Mouse (Mus musculus) spleen, postnatal 4 days (tissue): Measurements from ENCODE around the gene Grhl3.

Source experiments
- DNase-seq, 2 experiments: peaks; one replicate each; pipeline ENCODE4 v3.0.0; 2022; ENCODE audit warnings: low spot score in 2 of 2

Grhl3 gene

GRCm38 (mm10) chr4:135494521-135495396, 78.7 kb downstream of the Grhl3 start, which contains the start of the genes Stpg1 and Nipal3:
Gene Stpg1, plus strand, starts transcription at chr4:135494790.
Gene Nipal3, minus strand, starts transcription at chr4:135495038.
- DNase-seq, result peak; percentile 86 to 90

DNA sequence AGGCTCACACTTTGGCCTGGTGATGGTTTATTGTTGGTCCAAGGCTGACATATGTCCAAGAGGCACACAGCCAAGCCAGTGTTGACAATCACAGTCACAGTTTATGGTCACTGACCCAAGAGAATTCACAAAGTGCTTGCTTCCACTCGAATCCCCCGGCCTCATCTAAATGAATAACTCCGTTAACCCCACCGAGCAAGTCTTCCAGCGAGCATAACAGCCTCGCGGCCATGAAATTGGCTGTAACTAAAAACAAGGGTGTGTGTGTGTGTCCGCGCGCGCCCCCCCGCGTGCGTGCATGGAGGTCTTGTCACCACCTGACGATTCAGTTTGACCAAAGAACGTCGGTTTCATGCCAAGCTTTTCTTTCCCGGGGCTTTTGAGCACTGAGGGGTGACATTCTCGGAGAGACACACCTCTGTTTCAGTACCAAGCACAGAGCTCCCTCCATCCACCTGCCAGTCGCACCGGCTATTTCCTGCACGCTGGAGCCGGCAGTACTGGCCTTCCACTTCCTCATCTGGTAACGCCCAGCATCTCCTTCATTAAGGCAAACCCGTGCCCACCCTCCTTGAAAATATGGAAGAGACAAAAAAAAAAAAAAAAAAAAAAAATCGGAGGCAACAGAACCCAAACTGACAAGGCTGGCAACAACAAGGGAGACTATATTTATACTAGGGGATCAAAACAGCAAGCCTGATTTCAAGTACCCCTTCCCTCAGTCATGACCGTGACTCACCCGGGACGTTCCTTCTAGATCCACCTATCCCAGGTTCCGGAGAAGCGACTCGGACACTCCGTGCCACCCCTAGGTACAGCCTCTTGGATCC, 79.5 kb downstream of the Grhl3 start:
- DNase-seq, result peak; percentile 52 to 78

DNA sequence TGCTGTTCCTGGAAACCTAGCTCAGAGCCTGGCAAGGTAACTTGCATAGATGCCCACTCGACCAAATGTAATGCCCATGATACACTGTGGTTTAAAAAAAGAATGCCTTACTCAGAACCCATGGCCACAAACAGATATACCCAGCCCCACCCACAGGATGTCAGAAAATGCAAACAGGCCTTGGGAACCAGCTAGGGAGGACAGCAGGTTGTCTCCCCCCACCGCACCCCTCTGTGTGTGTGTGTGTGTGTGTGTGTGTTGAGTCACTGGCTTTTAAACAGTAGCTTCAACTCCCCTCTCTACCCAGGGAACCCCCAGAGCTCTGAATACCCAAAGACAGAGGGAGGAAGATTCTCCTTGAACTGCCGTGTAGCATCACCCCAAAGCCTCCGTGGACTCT, 80.2 kb downstream of the Grhl3 start:
- DNase-seq, result no peak
